Mouse (Mus musculus): ENCODE results near the gene Qrich2.

GRCm38 (mm10) chr11:116434967-116435752, 30.9 kb downstream of the Qrich2 start:
- no peak for TF ChIP-seq EP300 (optimal IDR thresholded peaks at IDR 0.05)
- no peak for TF ChIP-seq CTCF (IDR thresholded peaks at IDR 0.05; ENCODE audit: low read depth)

Measured in stomach, postnatal 0 days (tissue).